Mouse (Mus musculus): ENCODE data around the gene Atg4a-ps. TPM values are rescaled to one million over a fixed set of nuclear protein-coding genes. Genes with fewer than 3 reads are reported as not detected.
A peak's percentile ranks its signal among the peaks of the same experiment; 100 is the strongest.
"Not testable (repeated sequence)": the region's sequence is repeated elsewhere in the genome, so short reads cannot be mapped to it uniquely, and the experiment has no call there.

Gene Atg4a-ps
- 0.24 and 0.42 TPM in 2 replicates for polyA plus RNA-seq (2015; fragmentation: Nextera tagmentation; extraction: Ambion mirVana)

DNA sequence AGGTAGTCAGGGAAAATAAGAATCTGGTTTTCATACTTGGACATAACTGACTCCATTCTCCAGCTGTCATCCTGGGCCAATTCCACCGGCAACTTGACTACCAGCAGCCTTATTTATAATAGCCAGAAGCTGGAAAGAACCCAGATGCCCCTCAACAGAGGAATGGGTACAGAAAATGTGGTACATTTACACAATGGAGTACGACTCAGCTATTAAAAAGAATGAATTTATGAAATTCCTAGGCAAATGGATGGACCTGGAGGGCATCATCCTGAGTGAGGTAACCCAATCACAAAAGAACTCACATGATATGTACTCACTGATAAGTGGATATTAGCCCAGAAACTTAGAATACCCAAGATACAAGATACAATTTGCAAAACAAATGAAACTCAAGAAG is at the start of gene Atg4a-ps:
Atg4a-ps (minus strand) TSS at position 101 of the 400 bp plus-strand sequence.
- not testable (repeated sequence) for DNase-seq (ENCODE audit: low spot score)

GRCm38 (mm10) chr3:103695556-103695955 is 49.7 kb upstream of the Atg4a-ps start:
- DNase-seq (ENCODE audit: low spot score) = no peak

- DNase-seq (ENCODE audit: low spot score) = peak; percentile 10
These were observed 44.6 kb upstream of the Atg4a-ps start for GRCm38 (mm10) chr3:103690506-103690905.

DNA sequence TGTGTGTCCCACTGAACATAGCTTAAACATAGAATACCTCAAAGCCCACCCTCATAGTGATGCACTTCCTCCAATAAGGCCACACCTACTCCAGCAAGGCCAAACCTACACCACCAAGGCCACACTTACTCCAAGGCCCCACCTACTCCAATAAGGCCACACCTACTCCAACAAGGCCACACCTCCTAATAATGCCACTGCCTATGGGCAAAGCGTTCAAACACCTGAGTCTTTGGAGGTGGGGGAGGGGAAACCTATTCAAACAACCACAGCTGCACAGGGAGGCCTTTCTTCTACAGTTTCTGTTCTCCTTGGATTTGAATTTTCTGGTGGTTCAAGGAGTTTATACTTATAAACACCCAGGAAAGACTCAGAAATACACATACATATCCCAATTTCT is 43.2 kb upstream of the Atg4a-ps start:
- no peak for DNase-seq (ENCODE audit: low spot score)

- DNase-seq (ENCODE audit: low spot score) = no peak
These were observed 38.1 kb upstream of the Atg4a-ps start for GRCm38 (mm10) chr3:103683966-103684319.

- DNase-seq (ENCODE audit: low spot score) = no peak
These were observed 37.5 kb upstream of the Atg4a-ps start for GRCm38 (mm10) chr3:103683234-103683965.

GRCm38 (mm10) chr3:103682473-103682872 is 36.6 kb upstream of the Atg4a-ps start:
- DNase-seq (ENCODE audit: low spot score) = no peak

GRCm38 (mm10) chr3:103678811-103679210 is 32.9 kb upstream of the Atg4a-ps start:
- DNase-seq (ENCODE audit: low spot score) = no peak

DNA sequence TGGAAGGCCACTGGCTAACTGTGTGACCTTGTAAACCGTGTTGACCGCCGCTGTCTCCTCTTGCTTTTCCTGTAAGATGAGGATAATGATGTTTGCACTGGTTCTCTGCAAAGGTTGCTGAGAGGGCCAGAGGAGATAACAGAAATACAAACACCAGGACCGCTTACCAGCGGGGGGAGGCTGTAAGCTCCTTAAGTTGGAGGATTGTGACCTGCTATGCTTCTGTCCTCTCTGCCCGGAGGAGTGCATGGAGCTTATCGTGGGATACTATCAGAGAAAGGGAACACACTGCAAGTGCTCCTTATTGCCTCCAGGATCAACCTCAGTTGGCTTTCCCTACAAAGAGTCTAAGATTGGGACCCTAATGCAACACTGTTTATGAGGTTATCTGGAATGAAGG is 26.8 kb upstream of the Atg4a-ps start:
- no peak for DNase-seq (ENCODE audit: low spot score)

GRCm38 (mm10) chr3:103672113-103672512 is 26.2 kb upstream of the Atg4a-ps start:
- no peak for DNase-seq (ENCODE audit: low spot score)

- no peak for DNase-seq (ENCODE audit: low spot score)
These were observed 17.5 kb upstream of the Atg4a-ps start for GRCm38 (mm10) chr3:103663385-103663784.

- no peak for DNase-seq (ENCODE audit: low spot score)
These were observed 15.8 kb upstream of the Atg4a-ps start for GRCm38 (mm10) chr3:103661714-103662113.

DNA sequence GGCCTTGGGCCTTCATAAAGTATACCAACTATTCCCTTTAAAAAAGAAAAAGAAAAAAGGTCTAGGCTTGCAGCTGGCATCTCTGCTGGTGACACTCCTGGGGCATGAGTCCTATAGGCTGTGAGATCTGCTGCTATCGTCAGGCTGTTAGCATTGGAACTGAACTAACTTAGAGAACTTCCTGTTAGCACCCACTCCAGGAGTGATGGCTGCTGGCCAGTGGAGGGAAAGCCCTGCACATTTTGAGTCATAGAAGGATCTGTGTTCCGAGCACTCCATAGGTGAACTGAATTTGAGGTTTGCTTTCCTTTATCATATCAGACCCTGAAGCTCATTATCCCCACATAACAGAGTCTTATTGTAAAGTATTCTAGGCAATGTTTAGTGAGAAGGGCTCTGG is 14.1 kb upstream of the Atg4a-ps start:
- no peak for DNase-seq (ENCODE audit: low spot score)

- no peak for DNase-seq (ENCODE audit: low spot score)
These were observed 4.5 kb upstream of the Atg4a-ps start for GRCm38 (mm10) chr3:103650406-103650805.

DNA sequence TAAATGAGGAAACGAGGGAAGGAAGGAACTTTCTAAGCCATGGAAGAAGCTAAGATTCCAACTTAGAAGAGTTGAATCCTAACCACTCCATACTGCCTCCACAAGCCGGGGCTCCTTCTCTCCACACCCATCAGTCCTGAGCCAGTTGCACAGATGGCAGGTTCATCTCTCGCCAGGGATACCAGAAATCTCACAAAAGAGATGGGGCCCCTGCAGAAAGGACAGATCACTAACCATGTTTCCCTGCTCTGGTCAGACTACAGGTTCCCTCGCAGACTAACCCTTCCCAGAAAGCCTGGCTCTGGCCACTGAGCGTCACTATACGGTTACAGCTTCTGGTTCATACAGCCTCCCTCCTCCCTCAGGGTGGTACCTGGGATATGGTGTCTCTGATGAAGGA is 3.8 kb upstream of the Atg4a-ps start:
- DNase-seq (ENCODE audit: low spot score) = no peak

GRCm38 (mm10) chr3:103648486-103648885 is 2.6 kb upstream of the Atg4a-ps start:
- no peak for DNase-seq (ENCODE audit: low spot score)

GRCm38 (mm10) chr3:103647164-103647867 is 1.4 kb upstream of the Atg4a-ps start:
- no peak for DNase-seq (ENCODE audit: low spot score)

DNA sequence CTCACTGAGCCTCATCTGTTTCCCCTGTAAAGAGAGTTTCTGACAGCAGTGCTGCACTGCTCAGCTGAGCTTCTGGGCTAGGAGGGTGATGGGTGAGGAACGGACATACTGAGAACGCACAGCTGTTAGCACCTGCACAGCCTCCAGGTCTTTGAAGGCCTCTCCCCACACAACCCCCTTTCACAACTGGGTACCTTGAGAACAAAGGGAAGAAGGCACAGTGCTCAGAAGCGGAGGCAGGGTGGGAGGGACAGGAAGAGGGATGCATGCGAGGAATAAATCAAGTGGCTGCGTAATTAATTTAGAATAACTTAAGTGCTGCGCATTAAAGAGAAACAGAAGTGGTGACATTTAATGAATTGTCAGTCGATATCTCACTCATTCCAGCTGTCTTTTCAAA is 4.6 kb downstream of the Atg4a-ps start:
- peak; percentile 90 for DNase-seq (ENCODE audit: low spot score)

GRCm38 (mm10) chr3:103640226-103640803 is 5.6 kb downstream of the Atg4a-ps start:
- no peak for DNase-seq (ENCODE audit: low spot score)

DNA sequence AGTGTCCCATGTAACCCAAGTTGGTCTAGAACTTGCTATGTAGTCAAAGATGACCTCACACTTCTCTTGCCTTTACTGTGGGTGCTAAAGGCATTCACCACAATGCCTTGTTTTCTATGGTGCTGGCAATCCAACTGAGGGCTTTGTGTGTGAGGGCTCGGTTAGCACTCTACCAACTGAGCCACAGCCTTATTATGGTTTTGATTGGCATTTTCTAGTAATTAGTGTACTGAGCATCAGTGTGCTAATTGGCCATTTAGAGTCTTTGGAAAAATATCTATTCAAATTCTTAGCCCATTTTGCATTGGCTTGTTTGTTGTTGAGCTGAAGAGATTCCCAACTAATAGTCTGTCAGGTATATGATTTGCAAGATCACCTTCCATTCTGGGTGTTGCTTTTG is 8.2 kb downstream of the Atg4a-ps start:
- no peak for DNase-seq (ENCODE audit: low spot score)

DNA sequence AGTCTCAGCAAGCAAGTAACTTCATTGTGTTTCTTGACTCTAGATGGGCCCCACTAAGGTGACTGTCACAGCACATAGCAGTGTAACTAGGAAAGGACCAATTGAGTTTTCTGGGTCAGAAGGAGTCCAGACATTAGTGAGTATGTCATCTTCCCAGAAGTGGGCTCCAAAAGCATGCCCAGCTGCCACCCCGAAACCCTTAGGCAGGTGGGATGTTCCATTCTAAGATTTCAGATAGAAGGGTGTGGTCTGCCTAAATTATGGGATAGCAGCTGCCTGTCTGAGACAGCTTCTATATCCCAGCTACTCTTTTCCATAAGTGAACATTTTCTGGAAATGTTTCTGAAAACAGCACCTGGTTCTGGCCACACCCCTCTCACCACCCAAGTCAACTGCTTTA is 11.6 kb downstream of the Atg4a-ps start:
- no peak for DNase-seq (ENCODE audit: low spot score)

- no peak for DNase-seq (ENCODE audit: low spot score)
These were observed 12.0 kb downstream of the Atg4a-ps start for GRCm38 (mm10) chr3:103633831-103634230.

GRCm38 (mm10) chr3:103633124-103633523 is 12.7 kb downstream of the Atg4a-ps start:
- no peak for DNase-seq (ENCODE audit: low spot score)
